Mouse (Mus musculus) small intestine, adult 2 months (tissue): Measurements from ENCODE around the gene Msh4. TPM values are rescaled to one million over a fixed set of nuclear protein-coding genes. Genes with fewer than 3 reads are reported as not detected.

Source experiments
- H3K27ac ChIP-seq: fragments of 200-500 bp; 2 replicates; pipeline ENCODE4 v1.5.1; 2012; ENCODE audit warnings: low read depth, low read length, control low read depth, inconsistent platforms; ENCODE audit not compliant: insufficient read depth
- H3K27me3 ChIP-seq: fragments of 200-500 bp; 2 replicates; pipeline ENCODE4 v1.6.1; 2012; ENCODE audit warnings: mild to moderate bottlenecking, moderate library complexity, low read length, inconsistent platforms; ENCODE audit not compliant: control insufficient read depth, insufficient read depth
- H3K36me3 ChIP-seq: fragments of 200-500 bp; 2 replicates; pipeline ENCODE4 v1.6.1; 2012; ENCODE audit warnings: mild to moderate bottlenecking, low read length, control low read depth, inconsistent platforms; ENCODE audit not compliant: control insufficient read depth, insufficient read depth
- H3K4me1 ChIP-seq: fragments of 200-500 bp; 2 replicates; pipeline ENCODE4 v1.6.1; 2012; ENCODE audit warnings: low read length, inconsistent platforms, mixed read lengths; ENCODE audit not compliant: control insufficient read depth, insufficient read depth, insufficient read length
- H3K4me3 ChIP-seq: fragments of 200-500 bp; 2 replicates; pipeline ENCODE4 v1.5.1; 2012; ENCODE audit warnings: low read depth, mild to moderate bottlenecking, control low read depth, inconsistent platforms, low read length, moderate library complexity
- CTCF ChIP-seq: fragments of 200-500 bp; IDR thresholded peaks from 2 replicates; pipeline ENCODE4 v1.5.1; 2012; ENCODE audit warnings: low read depth, mild to moderate bottlenecking, control low read depth, inconsistent platforms, low read length, moderate library complexity, mixed read lengths; ENCODE audit not compliant: insufficient replicate concordance, insufficient read length; ENCODE audit errors: extremely low read depth
- POLR2A ChIP-seq: fragments of 200-500 bp; IDR thresholded peaks from 2 replicates; pipeline ENCODE4 v1.6.1; 2012; ENCODE audit warnings: low read depth, mild to moderate bottlenecking, control low read depth, inconsistent platforms, low read length, moderate library complexity
- WGBS: fragments of 180-500 bp; shearing (Covaris S2); methylation state at CpG from one replicate; pipeline ENCODE4 v1.1.7; 2018; 5-methylcytosine and 5-hydroxymethylcytosine counted together
- polyA plus RNA-seq: library from polyadenylated mRNA; depleted of rRNA; stranded (reverse); fragments of >200 nt; gene quantifications from 2 replicates; pipeline ENCODE4 v1.2.3, GENCODE M21; 2012

The Msh4 gene
- polyA plus RNA-seq, 1 experiment, result 0.03 TPM

DNA sequence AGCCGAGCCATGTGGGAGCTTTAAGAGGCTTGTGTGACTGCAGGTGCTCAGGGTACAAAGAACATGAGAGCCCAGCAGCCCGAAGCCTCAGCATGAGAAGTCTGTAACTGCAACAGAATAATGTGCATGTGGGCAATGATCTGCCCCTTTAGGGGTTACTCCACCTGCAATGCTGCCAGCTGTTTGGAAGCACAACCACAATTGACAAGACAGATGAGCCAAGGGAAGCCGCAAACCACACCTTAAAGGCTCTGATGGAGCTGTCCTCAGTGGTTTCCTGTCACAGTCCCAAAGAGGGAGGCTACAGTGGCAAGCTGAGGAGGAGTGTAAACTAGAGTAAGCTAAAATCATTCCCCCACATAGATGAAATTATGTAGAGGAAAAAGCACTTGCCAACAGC is 10.5 kb downstream of the Msh4 start:
- no peak overlapping the region for H3K27ac ChIP-seq
- H3K4me3 ChIP-seq, result no peak overlapping the region
- no peaks in the 10 kb centered on the region for H3K4me1 ChIP-seq
- 87% methylated on average over 3 of the region's 3 CpGs for WGBS
- no peaks in the 10 kb centered on the region for H3K36me3 ChIP-seq
- H3K27me3 ChIP-seq, result no peaks in the 10 kb centered on the region
- TF ChIP-seq CTCF (no peak), POLR2A (no peak)

DNA sequence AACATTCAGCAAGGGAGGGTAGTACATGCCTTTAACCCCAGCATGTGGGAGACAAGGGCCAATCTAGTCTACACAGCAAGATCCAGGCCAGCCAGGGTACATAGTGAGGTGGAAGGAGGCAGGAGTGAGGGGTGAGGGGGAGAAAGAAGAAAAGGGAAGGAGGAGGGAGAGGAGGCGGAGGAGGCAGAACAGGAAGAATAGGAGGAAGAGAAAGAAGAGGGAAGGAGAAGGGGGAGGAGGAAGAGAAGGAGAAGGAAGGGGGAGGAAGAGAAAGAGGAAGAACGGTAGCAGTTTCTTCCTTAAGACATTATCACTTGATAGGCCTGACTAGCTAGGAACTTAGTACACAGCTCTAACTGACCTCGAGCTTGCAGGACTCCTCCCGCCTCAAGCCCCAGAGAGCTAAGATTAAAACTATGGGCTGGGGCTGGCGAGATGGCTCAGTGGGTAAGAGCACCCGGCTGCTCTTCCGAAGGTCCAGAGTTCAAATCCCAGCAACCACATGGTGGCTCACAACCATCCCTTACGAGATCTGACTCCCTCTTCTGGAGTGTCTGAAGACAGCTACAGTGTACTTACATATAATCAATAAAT is 16.7 kb downstream of the Msh4 start:
- no peak overlapping the region for H3K27ac ChIP-seq
- WGBS, result 65% methylated on average over 8 of the region's 8 CpGs
- H3K36me3 ChIP-seq, result no peaks in the 10 kb centered on the region
- H3K4me3 ChIP-seq, result no peak overlapping the region
- no peak for TF ChIP-seq POLR2A
- no peak for TF ChIP-seq CTCF
- no peaks in the 10 kb centered on the region for H3K4me1 ChIP-seq
- H3K27me3 ChIP-seq, result no peaks in the 10 kb centered on the region

DNA sequence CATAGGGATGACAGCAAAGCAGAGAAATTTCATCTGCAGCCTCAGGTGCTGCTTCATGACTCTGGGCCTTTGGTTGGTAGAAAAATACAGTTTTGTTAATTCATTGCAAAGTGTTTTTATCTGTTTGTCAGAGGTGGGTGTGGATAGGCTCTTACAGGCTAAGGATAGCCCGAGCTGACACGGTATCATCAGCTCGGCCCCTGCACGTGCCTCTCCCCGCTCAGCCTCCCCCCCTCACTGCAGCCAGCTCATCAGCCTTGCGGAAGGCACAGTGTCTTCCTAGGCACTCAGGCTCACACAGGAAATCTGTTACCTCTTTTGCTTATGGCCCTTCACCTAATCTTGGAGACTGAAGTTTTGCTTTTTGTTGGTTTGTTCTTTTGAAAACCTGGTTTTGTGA is 17.8 kb downstream of the Msh4 start:
- H3K27ac ChIP-seq, result no peak overlapping the region
- TF ChIP-seq CTCF (no peak), POLR2A (no peak)
- H3K27me3 ChIP-seq, result no peaks in the 10 kb centered on the region
- 74% methylated on average over 6 of the region's 6 CpGs for WGBS
- H3K36me3 ChIP-seq, result no peaks in the 10 kb centered on the region
- H3K4me3 ChIP-seq, result no peak overlapping the region
- H3K4me1 ChIP-seq, result no peaks in the 10 kb centered on the region

DNA sequence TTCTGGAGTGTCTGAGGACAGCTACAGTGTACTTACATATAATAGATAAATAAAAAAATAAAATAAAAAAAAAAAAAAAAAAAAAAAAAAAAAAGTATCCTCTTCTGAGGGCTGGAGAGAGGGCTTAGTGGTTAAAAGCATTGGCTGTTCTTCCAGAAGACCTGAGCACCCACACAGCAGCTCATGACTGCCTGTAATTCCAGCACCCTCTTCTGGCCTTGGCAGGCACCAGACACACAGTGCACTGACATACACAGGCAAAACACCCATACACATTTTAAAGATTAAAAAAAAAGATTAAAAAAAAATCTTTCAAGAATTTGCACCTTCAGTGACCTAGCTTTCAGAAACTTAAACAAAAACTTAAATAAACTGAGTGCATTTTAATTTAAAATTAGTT is 19.6 kb downstream of the Msh4 start:
- Histone ChIP-seq H3K4me1 (no peaks in the 10 kb centered on the region), H3K27ac (no peak overlapping the region)

DNA sequence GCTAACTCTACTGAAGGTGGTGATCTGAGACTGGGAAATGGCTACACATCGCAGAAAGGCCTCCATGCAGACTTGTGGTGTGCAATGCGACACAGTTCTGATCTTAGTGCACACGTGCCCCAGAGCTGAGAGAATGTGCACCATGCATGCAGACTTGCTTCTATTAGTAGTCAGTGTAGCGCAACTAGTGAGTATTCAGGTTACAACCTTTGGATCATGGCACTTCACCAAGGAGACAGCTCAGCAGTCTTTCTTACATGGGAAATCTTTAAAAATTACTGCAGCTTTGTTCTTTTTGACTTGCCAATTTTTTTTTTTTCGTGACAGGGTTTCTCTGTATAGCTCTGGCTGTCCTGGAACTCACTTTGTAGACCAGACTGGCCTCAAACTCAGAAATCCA is 34.5 kb downstream of the Msh4 start:
- H3K4me3 ChIP-seq, result no peak overlapping the region
- 83% methylated on average over 5 of the region's 5 CpGs for WGBS
- no peak for TF ChIP-seq POLR2A
- no peak for TF ChIP-seq CTCF
- H3K27me3 ChIP-seq, result no peaks in the 10 kb centered on the region
- no peaks in the 10 kb centered on the region for H3K4me1 ChIP-seq
- H3K36me3 ChIP-seq, result no peaks in the 10 kb centered on the region
- no peak overlapping the region for H3K27ac ChIP-seq

More for the DNA sequence above, 19.6 kb downstream of the Msh4 start:
- Histone ChIP-seq H3K36me3 (no peaks in the 10 kb centered on the region), H3K27me3 (no peaks in the 10 kb centered on the region), H3K4me3 (no peak overlapping the region)
- no peak for TF ChIP-seq CTCF
- no peak for TF ChIP-seq POLR2A

DNA sequence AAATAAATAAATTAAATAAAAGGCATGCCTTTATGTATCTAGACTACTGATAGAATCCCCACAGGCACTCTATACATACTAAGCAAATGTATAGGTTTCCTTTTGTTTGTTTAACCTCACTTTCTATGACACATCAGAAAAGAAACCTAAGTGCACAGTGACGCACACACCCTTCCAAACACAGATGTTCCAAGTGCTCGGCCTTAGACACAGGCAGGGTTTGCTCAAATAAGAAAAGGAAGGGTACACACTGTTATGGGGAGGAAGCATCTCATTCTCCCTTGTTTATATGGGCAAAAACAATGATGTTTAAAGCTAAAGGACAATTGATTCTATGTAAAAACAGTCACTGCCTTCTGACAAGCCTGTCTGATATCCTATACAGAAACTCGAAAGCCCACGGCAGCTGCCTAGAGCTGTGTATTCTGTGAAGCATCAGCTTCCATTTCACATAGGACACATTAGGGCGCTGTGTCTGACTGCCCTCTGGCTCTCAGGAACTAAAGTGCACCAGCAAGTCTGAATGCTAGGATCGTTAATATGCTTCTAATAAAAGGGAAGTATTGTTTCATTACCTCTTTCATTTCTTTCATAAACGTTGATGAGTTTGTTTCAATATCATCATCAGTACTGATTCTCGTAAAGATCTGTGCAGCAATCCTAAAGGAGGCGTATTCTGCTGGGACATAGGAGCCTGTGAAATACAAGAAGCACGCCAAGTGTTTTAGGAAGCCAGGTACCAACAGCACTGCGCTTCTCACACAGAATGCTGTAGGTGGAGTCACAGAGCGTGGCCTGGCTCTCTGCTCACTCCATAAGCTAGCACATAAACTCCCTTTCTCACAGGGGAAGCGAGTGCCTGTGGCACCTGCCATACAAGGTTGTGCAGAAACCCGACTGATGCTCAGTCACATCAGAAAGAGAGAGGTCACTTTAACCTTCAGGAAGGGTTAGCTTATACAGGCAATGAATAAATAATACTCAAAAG is 38.5 kb downstream of the Msh4 start:
- no peaks in the 10 kb centered on the region for H3K36me3 ChIP-seq
- no peak for TF ChIP-seq CTCF
- no peak overlapping the region for H3K4me3 ChIP-seq
- WGBS, result 66% methylated on average over 14 of the region's 14 CpGs
- H3K4me1 ChIP-seq, result no peaks in the 10 kb centered on the region
- no peak overlapping the region for H3K27ac ChIP-seq
- H3K27me3 ChIP-seq, result no peaks in the 10 kb centered on the region
